Comparison of ENCODE assay signal across 18 mouse cellular contexts in genomic region chr19:29466819-29467218, GRCm38 (mm10). TPM values are rescaled to one million over a fixed set of nuclear protein-coding genes. Genes with fewer than 3 reads are reported as not detected.
"Had no signal": no experiment of that assay in that cellular context is flagged by ENCODE, and none has a peak within 500 bp of the region (broad histone marks: within the 10 kb centered on the region; RNA-seq: fewer than 3 reads in every experiment).

No protein-coding gene starts in this region.

- H3K4me3 ChIP-seq: limb, embryonic 13.5 days; megakaryocyte, embryonic 14.5 days; midbrain, embryonic 15.5 days had no signal

- DNase-seq: kidney, adult 8-10 months; kidney, postnatal 25 days; layer of hippocampus, adult 9-11 months; layer of hippocampus, postnatal 36 days; left cerebral cortex, postnatal 4 days; lung, adult 2 months; right cerebral cortex, postnatal 14 days had no signal

- H3K27ac ChIP-seq: limb, embryonic 13.5 days; liver, embryonic 14.5 days; macrophage; midbrain, embryonic 15.5 days had no signal

- H3K27me3 ChIP-seq: limb, embryonic 13.5 days; megakaryocyte, embryonic 14.5 days; midbrain, embryonic 15.5 days had no signal

- ATAC-seq: intestine, postnatal 0 days; midbrain, embryonic 15.5 days had no signal

- H3K9me3 ChIP-seq: limb, embryonic 13.5 days; megakaryocyte, embryonic 14.5 days; midbrain, embryonic 15.5 days had no signal

- H3K36me3 ChIP-seq: limb, embryonic 13.5 days; midbrain, embryonic 15.5 days had no signal

RNA-seq across cellular contexts. Expression of gene Pdcd1lg2, which starts 56.1 kb away (rescaled TPM):
- total RNA-seq: layer of hippocampus, postnatal 36 days; left cerebral cortex, postnatal 10 days had no signal
- polyA plus RNA-seq: intestine, postnatal 0 days; kidney, embryonic 16.5 days; limb, embryonic 13.5 days; midbrain, embryonic 11.5 days; midbrain, embryonic 15.5 days; neural tube, embryonic 14.5 days; stomach, embryonic 16.5 days had no signal
